Mouse (Mus musculus) spleen, adult 2 months (tissue): ENCODE data around the gene Elp5.

Experiments used
- CTCF ChIP-seq: fragments of 200-500 bp; IDR thresholded peaks from 2 replicates; pipeline ENCODE4 v1.5.1; 2011; ENCODE audit warnings: mild to moderate bottlenecking, inconsistent platforms; ENCODE audit not compliant: insufficient read depth, insufficient read length, insufficient replicate concordance; ENCODE audit errors: extremely low read depth
- POLR2A ChIP-seq: fragments of 200-500 bp; IDR thresholded peaks from 2 replicates; pipeline ENCODE4 v1.6.1; 2011; ENCODE audit warnings: low read depth, low read length, inconsistent platforms

DNA sequence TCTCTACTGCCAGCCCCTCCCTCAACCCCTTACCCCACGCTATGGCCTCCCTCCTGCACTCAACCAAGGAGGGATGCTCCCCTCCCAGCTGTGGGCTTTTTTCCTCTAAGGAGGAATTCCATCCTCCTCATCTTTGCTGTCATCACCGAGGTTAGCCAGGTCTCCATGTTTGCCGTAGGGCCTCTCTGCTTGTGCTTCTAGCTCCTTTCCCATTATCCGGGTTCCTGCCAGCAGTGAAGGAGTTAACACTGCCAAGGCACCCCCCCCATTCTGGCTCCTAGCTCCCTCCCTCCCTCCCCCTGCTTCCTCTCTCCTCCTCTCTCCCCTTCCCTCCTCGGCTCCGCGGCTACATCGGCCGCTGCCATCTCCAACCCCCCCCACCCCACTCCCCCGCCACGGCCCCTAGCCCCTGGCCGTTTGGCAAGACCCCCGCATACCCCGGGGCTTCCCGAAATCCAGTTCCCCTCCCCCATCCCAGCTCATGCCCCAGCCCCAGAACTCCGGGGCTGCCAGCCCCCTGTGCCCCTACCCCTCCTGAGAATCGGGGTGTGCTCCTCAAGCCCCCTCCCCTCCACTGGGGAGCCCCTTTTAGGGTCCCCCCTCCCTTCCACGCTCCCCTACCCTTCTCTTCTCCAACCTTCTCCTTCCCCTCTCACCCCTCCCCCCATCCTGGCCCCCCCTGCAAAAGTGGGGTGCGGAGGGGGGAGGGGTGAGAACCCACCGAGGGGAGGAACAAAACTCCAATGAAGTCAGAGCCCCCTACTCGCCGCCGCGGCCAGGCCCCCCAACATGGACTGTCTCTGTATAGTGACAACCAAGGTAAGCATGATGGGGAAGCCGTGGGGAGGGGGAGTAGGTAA lies 36.0 kb upstream of the Elp5 start:
- TF ChIP-seq CTCF = no peak
- TF ChIP-seq POLR2A = no peak
